In the genomic region with DNA sequence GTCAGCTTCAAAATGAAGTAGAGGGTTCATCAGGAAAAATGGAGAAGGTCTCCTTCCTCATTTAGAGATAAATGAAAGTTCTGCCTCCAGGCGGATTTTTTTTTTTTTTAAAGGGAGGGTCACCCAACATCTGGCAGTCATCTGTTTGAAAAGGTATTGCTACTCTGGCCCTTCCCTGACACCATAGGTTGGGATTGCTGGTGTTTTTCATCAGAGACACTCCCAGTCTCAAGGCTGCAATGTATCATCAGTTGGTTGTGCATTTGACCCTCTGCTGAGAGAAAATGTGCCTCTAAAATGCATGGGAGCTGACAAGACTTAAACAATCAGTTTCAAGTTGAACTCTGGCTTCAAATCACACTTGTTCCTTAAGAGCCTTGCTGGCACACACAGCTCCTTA, we compare ENCODE assay signal across 21 mouse cellular contexts.
"Had no signal": no experiment of that assay in that cellular context is flagged by ENCODE, and none has a peak within 500 bp of the region (broad histone marks: within the 10 kb centered on the region; RNA-seq: fewer than 3 reads in every experiment).

No protein-coding gene starts in this region.

- H3K27ac ChIP-seq: limb, embryonic 12.5 days; limb, embryonic 15.5 days; liver, embryonic 14.5 days; macrophage; midbrain, embryonic 10.5 days; midbrain, embryonic 13.5 days; neural tube, embryonic 12.5 days had no signal

- H3K9me3 ChIP-seq: limb, embryonic 12.5 days; limb, embryonic 15.5 days; midbrain, embryonic 10.5 days; midbrain, embryonic 13.5 days; neural tube, embryonic 12.5 days had no signal

- ATAC-seq: liver, postnatal 0 days; lung, postnatal 0 days; midbrain, embryonic 13.5 days had no signal

- DNase-seq: kidney, adult 18-20 months; kidney, adult 9 months; kidney, postnatal 14 days; kidney, postnatal 4 days; left cerebral cortex, postnatal 4 days; liver, postnatal 0 days; lung, embryonic 14.5 days; retina, postnatal 1 day; right cerebral cortex, postnatal 25 days; thymus, adult 18-20 months; thymus, postnatal 14 days; thymus, postnatal 4 days had no signal

- H3K4me2 ChIP-seq: limb, embryonic 12.5 days; limb, embryonic 15.5 days; liver, embryonic 11.5 days; lung, embryonic 14.5 days; midbrain, embryonic 13.5 days; neural tube, embryonic 12.5 days had no signal

- H3K36me3 ChIP-seq: limb, embryonic 12.5 days; limb, embryonic 15.5 days; midbrain, embryonic 10.5 days; midbrain, embryonic 13.5 days; neural tube, embryonic 12.5 days had no signal

- H3K27me3 ChIP-seq: limb, embryonic 12.5 days; limb, embryonic 15.5 days; midbrain, embryonic 13.5 days; neural tube, embryonic 12.5 days had no signal

- H3K4me3 ChIP-seq: limb, embryonic 12.5 days; limb, embryonic 15.5 days; midbrain, embryonic 10.5 days; midbrain, embryonic 13.5 days; neural tube, embryonic 12.5 days had no signal

- H3K4me1 ChIP-seq: limb, embryonic 12.5 days; limb, embryonic 15.5 days; midbrain, embryonic 10.5 days; midbrain, embryonic 13.5 days; neural tube, embryonic 12.5 days had no signal

- H3K9ac ChIP-seq: limb, embryonic 12.5 days; limb, embryonic 15.5 days; liver, embryonic 14.5 days; liver, postnatal 0 days; lung, embryonic 14.5 days; midbrain, embryonic 13.5 days; neural tube, embryonic 12.5 days had no signal
